Mouse (Mus musculus): ENCODE results near the gene Myh2. TPM values are rescaled to one million over a fixed set of nuclear protein-coding genes. Genes with fewer than 3 reads are reported as not detected.
A peak's percentile ranks its signal among the peaks of the same experiment; 100 is the strongest.

The Myh2 gene
- polyA plus RNA-seq (2014; fragmentation: Nextera tagmentation; extraction: Ambion mirVana) = not detected in 2 replicates

DNA sequence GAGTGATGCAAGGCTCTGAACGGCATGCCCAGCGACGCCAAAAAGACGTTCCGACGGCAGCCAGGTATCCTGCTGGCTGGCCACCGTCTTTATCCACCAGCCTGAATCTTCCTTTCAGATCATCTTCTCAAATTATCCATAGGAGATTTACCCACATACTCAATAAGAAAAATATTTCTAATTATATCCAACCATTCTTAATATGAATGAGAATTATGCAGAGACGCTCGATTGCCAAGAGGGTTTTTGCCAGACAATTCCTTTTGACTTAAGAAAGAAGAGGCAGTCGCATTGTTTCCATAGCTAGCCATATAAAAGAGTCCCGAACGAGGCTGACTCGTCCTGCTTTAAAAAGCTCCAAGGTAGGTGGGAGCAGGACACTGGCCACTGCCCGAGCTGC lies at the start of gene Myh2:
Myh2 (plus strand) TSS at position 301 of the 400 bp plus-strand sequence.
- 76% methylated on average over 14 of the region's 14 CpGs for WGBS
- DNase-seq (ENCODE audit: low spot score, missing footprints) (no peak), ATAC-seq (ENCODE audit: low FRiP score) (no peak)
- H3K4me3 ChIP-seq (ENCODE audit: low read depth, low read length) = no peak within 1 kb of the TSS
- no peaks in the 10 kb centered on the region for H3K27me3 ChIP-seq (ENCODE audit: control insufficient read depth, insufficient read depth, low read length)
- H3K4me2 ChIP-seq = no peak within 1 kb of the TSS
- no peak within 1 kb of the TSS for H3K27ac ChIP-seq (ENCODE audit: low read depth, low read length)
- no peaks in the 10 kb centered on the region for H3K9me3 ChIP-seq (ENCODE audit: control insufficient read depth, low read length)
- no peaks in the 10 kb centered on the region for H3K36me3 ChIP-seq (ENCODE audit: control insufficient read depth, insufficient read depth, low read length)
- H3K4me1 ChIP-seq (ENCODE audit: control insufficient read depth, insufficient read depth, low read length) = no peaks in the 10 kb centered on the region
- no peak within 1 kb of the TSS for H3K9ac ChIP-seq (ENCODE audit: low read length)

DNA sequence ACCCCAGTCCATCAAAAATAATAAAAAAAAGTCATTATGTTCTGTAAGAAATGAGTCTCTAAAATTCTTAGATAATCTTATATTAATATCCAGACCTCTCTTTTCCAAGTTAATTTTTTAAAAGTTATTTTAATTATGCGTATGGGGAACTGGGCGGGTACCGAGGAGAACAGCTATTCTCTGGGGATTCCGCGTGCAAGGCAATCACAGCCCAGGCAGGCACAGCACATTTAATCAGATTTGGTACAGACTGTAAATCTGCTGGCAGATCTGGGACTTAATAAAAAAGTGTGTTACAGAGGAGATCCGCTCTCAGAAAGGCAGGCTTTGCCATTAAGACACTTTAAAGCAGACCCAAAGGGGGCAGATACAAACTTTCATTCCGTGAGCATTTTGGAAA lies 45.9 kb upstream of the Myh2 start:
- ATAC-seq (ENCODE audit: low FRiP score) (no peak), DNase-seq (ENCODE audit: low spot score, missing footprints) (peak; percentile 35)
- Histone ChIP-seq H3K9me3 (ENCODE audit: control insufficient read depth, low read length) (no peaks in the 10 kb centered on the region), H3K27me3 (ENCODE audit: control insufficient read depth, insufficient read depth, low read length) (no peaks in the 10 kb centered on the region), H3K9ac (ENCODE audit: low read length) (no peak overlapping the region), H3K36me3 (ENCODE audit: control insufficient read depth, insufficient read depth, low read length) (no peaks in the 10 kb centered on the region), H3K4me2 (no peak overlapping the region), H3K4me3 (ENCODE audit: low read depth, low read length) (no peak overlapping the region), H3K4me1 (ENCODE audit: control insufficient read depth, insufficient read depth, low read length) (no peaks in the 10 kb centered on the region), H3K27ac (ENCODE audit: low read depth, low read length) (no peak overlapping the region)
- WGBS = 89% methylated on average over 7 of the region's 7 CpGs

DNA sequence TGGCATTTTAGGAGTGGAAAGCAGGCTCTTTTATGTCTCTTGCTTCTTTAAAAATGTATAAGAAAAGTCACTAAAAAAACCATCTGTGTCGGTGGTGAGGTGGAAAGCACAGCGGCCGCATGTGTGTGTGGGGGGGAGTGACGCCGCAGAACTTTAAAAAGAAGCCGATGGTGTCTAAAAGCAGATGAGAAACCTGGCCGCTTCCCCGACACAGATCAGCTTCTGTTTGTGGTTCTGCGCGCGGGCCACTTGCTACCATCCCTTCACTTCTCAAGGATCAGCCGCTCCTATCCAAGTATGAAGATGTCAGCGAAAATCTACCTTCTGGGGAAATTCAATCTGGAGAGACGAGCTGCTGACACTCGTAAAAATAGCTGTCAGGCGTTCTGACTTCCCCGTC lies 45.5 kb upstream of the Myh2 start:
- 79% methylated on average over 17 of the region's 17 CpGs for WGBS
- Histone ChIP-seq H3K9me3 (ENCODE audit: control insufficient read depth, low read length) (no peaks in the 10 kb centered on the region), H3K9ac (ENCODE audit: low read length) (no peak overlapping the region), H3K4me1 (ENCODE audit: control insufficient read depth, insufficient read depth, low read length) (no peaks in the 10 kb centered on the region), H3K36me3 (ENCODE audit: control insufficient read depth, insufficient read depth, low read length) (no peaks in the 10 kb centered on the region), H3K27ac (ENCODE audit: low read depth, low read length) (no peak overlapping the region), H3K27me3 (ENCODE audit: control insufficient read depth, insufficient read depth, low read length) (no peaks in the 10 kb centered on the region), H3K4me2 (no peak overlapping the region), H3K4me3 (ENCODE audit: low read depth, low read length) (no peak overlapping the region)
- ATAC-seq (ENCODE audit: low FRiP score) = no peak
- DNase-seq (ENCODE audit: low spot score, missing footprints) = peak; percentile 39

DNA sequence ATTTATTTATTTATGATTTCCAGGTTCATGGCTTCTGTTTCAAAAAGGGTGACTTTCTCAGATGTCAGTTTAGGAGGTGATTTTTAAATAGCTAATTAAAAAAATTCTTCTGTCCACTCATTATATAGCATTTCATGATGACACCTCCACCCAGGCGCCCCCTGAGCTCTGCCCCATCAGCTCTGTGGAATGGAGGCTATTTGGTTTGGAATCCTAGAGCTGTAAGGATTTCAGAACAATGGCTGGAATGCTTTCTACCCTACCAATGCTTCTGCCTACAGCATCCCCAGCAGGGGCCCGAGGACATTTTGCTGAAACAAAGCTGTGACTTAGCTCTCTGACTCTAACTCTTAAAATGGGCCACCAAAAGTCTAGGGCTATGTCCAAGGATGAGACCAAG lies 37.3 kb upstream of the Myh2 start:
- Histone ChIP-seq H3K4me2 (no peak overlapping the region), H3K4me3 (ENCODE audit: low read depth, low read length) (no peak overlapping the region), H3K9me3 (ENCODE audit: control insufficient read depth, low read length) (no peaks in the 10 kb centered on the region), H3K4me1 (ENCODE audit: control insufficient read depth, insufficient read depth, low read length) (no peaks in the 10 kb centered on the region), H3K27ac (ENCODE audit: low read depth, low read length) (no peak overlapping the region), H3K9ac (ENCODE audit: low read length) (no peak overlapping the region), H3K27me3 (ENCODE audit: control insufficient read depth, insufficient read depth, low read length) (no peaks in the 10 kb centered on the region), H3K36me3 (ENCODE audit: control insufficient read depth, insufficient read depth, low read length) (no peaks in the 10 kb centered on the region)
- ATAC-seq (ENCODE audit: low FRiP score) (no peak), DNase-seq (ENCODE audit: low spot score, missing footprints) (no peak)
- WGBS = 80% methylated on average over 2 of the region's 2 CpGs

DNA sequence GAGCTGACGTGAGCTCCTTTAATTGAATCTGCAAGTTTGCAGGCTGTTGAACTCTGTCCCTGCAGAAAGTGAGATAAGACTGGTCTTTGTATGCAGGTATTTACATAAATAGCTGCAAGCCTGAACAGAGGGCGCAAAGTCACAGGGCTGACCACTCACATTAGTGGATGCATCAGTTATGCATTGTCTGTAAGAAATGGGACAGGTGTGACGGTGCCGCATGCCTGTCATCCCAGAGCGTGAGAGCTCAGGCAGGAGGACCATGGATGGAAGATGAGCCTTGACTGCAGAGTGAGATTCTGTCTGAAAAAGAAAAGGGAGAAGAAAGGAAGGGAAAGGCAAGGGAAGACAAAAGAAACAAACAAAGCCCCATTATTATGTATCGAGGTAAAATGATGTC lies 36.2 kb upstream of the Myh2 start:
- Histone ChIP-seq H3K9me3 (ENCODE audit: control insufficient read depth, low read length) (no peaks in the 10 kb centered on the region), H3K36me3 (ENCODE audit: control insufficient read depth, insufficient read depth, low read length) (no peaks in the 10 kb centered on the region), H3K27ac (ENCODE audit: low read depth, low read length) (no peak overlapping the region), H3K9ac (ENCODE audit: low read length) (no peak overlapping the region), H3K4me2 (no peak overlapping the region), H3K4me1 (ENCODE audit: control insufficient read depth, insufficient read depth, low read length) (no peaks in the 10 kb centered on the region), H3K4me3 (ENCODE audit: low read depth, low read length) (no peak overlapping the region), H3K27me3 (ENCODE audit: control insufficient read depth, insufficient read depth, low read length) (no peaks in the 10 kb centered on the region)
- ATAC-seq (ENCODE audit: low FRiP score) = no peak
- no peak for DNase-seq (ENCODE audit: low spot score, missing footprints)
- WGBS = 77% methylated on average over 6 of the region's 6 CpGs

- Histone ChIP-seq H3K27me3 (ENCODE audit: control insufficient read depth, insufficient read depth, low read length) (no peaks in the 10 kb centered on the region), H3K4me3 (ENCODE audit: low read depth, low read length) (no peak overlapping the region), H3K9me3 (ENCODE audit: control insufficient read depth, low read length) (no peaks in the 10 kb centered on the region), H3K9ac (ENCODE audit: low read length) (no peak overlapping the region), H3K27ac (ENCODE audit: low read depth, low read length) (no peak overlapping the region), H3K36me3 (ENCODE audit: control insufficient read depth, insufficient read depth, low read length) (no peaks in the 10 kb centered on the region), H3K4me1 (ENCODE audit: control insufficient read depth, insufficient read depth, low read length) (no peaks in the 10 kb centered on the region), H3K4me2 (no peak overlapping the region)
- 91% methylated on average over 2 of the region's 2 CpGs for WGBS
- DNase-seq (ENCODE audit: low spot score, missing footprints) = no peak
- no peak for ATAC-seq (ENCODE audit: low FRiP score)
Measured at GRCm38 (mm10) chr11:67135532-67135931, 35.3 kb upstream of the Myh2 start.

DNA sequence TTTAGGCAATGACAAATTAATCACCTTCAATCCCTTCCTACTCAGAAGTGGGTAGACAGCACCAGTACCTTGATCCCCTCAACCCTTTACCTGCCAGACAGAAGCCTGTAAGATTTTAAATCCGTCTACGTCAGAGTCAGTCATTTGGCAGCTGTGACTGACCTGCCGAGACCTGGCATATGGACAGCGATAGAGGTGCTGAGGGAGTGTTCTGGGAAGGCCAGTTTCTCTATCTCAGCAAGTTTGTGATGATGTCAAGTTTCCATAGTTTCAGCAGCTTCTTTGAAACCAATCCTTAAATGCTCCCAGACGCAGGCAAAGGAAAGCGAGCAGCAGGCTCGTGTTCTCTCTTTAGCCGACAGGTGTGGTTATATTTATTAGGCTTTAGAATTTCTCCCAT lies 31.3 kb upstream of the Myh2 start:
- no peaks in the 10 kb centered on the region for H3K9me3 ChIP-seq (ENCODE audit: control insufficient read depth, low read length)
- ATAC-seq (ENCODE audit: low FRiP score) (no peak), DNase-seq (ENCODE audit: low spot score, missing footprints) (no peak)
- H3K27me3 ChIP-seq (ENCODE audit: control insufficient read depth, insufficient read depth, low read length) = no peaks in the 10 kb centered on the region
- H3K4me1 ChIP-seq (ENCODE audit: control insufficient read depth, insufficient read depth, low read length) = no peaks in the 10 kb centered on the region
- no peak overlapping the region for H3K9ac ChIP-seq (ENCODE audit: low read length)
- H3K4me3 ChIP-seq (ENCODE audit: low read depth, low read length) = no peak overlapping the region
- H3K27ac ChIP-seq (ENCODE audit: low read depth, low read length) = no peak overlapping the region
- 91% methylated on average over 8 of the region's 8 CpGs for WGBS
- no peak overlapping the region for H3K4me2 ChIP-seq
- no peaks in the 10 kb centered on the region for H3K36me3 ChIP-seq (ENCODE audit: control insufficient read depth, insufficient read depth, low read length)

DNA sequence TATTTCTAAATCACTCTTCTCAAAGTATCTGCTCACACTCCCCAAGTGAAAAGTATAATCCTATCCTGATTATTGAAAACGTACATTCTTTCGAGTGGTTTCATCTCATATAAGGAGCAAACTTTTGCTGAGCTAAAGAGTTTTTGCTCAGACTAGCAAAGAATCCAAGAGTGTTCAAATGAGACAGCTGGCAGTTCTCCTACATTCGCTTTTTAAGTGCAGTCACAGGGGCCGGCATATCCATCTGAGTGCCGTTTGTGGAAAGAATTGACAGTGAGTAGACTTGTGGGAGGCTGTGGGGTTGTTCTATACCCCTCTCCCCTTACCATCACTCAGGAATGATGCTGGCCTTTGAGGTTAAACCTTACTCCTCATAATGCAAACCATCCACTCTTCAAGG lies 30.7 kb upstream of the Myh2 start:
- Histone ChIP-seq H3K9ac (ENCODE audit: low read length) (no peak overlapping the region), H3K36me3 (ENCODE audit: control insufficient read depth, insufficient read depth, low read length) (no peaks in the 10 kb centered on the region), H3K4me1 (ENCODE audit: control insufficient read depth, insufficient read depth, low read length) (no peaks in the 10 kb centered on the region), H3K9me3 (ENCODE audit: control insufficient read depth, low read length) (no peaks in the 10 kb centered on the region), H3K4me3 (ENCODE audit: low read depth, low read length) (no peak overlapping the region), H3K27ac (ENCODE audit: low read depth, low read length) (no peak overlapping the region), H3K4me2 (no peak overlapping the region), H3K27me3 (ENCODE audit: control insufficient read depth, insufficient read depth, low read length) (no peaks in the 10 kb centered on the region)
- ATAC-seq (ENCODE audit: low FRiP score) = no peak
- 85% methylated on average over 5 of the region's 5 CpGs for WGBS
- DNase-seq (ENCODE audit: low spot score, missing footprints) = no peak

DNA sequence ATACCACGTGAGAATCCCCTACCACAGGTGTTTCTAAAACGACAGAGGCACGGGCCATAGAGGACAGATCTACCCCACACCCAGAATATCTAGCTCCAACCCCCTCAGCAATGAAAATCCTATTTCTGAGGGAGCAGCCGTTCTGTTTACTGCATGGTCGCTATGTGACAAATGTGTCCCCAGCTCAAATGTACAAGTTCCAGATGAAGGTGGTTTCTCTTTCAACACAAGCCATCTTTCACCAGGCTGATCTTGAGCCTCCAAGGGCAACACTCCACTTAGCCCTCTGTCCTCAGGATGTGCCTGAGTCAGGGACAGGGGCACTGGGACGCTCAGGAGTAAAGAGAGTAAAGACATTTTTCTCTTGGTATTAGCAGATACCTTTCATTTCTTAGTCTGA lies 29.8 kb upstream of the Myh2 start:
- Histone ChIP-seq H3K4me3 (ENCODE audit: low read depth, low read length) (no peak overlapping the region), H3K27ac (ENCODE audit: low read depth, low read length) (no peak overlapping the region), H3K27me3 (ENCODE audit: control insufficient read depth, insufficient read depth, low read length) (no peaks in the 10 kb centered on the region), H3K36me3 (ENCODE audit: control insufficient read depth, insufficient read depth, low read length) (no peaks in the 10 kb centered on the region), H3K9me3 (ENCODE audit: control insufficient read depth, low read length) (no peaks in the 10 kb centered on the region), H3K4me2 (no peak overlapping the region), H3K4me1 (ENCODE audit: control insufficient read depth, insufficient read depth, low read length) (no peaks in the 10 kb centered on the region), H3K9ac (ENCODE audit: low read length) (no peak overlapping the region)
- DNase-seq (ENCODE audit: low spot score, missing footprints) (no peak), ATAC-seq (ENCODE audit: low FRiP score) (no peak)
- WGBS = 87% methylated on average over 6 of the region's 6 CpGs

DNA sequence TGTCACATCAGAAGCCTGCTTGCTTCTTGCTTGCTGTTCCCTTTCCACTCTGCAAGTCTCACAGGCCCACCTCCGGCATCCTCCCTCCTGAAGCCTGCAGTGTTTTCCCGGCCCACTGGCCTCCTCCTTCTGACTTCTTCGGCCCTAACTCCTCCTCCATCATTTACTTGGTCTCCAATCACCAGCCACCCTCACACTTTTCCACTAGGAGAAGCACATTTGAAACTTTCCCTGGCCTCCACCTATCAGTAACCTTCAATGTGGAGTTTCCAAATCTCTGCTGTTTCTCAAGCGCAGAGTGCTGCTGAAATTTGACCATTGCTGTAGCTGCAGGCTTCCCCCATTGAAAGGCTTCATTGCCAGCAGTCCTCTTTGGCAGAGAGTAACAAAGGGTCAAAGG lies 28.8 kb upstream of the Myh2 start:
- Histone ChIP-seq H3K4me2 (no peak overlapping the region), H3K4me3 (ENCODE audit: low read depth, low read length) (no peak overlapping the region)

More for the DNA sequence above, 28.8 kb upstream of the Myh2 start:
- no peaks in the 10 kb centered on the region for H3K4me1 ChIP-seq (ENCODE audit: control insufficient read depth, insufficient read depth, low read length)
- H3K27me3 ChIP-seq (ENCODE audit: control insufficient read depth, insufficient read depth, low read length) = no peaks in the 10 kb centered on the region
- no peaks in the 10 kb centered on the region for H3K36me3 ChIP-seq (ENCODE audit: control insufficient read depth, insufficient read depth, low read length)
- WGBS = 56% methylated on average over 4 of the region's 4 CpGs
- no peak overlapping the region for H3K9ac ChIP-seq (ENCODE audit: low read length)
- DNase-seq (ENCODE audit: low spot score, missing footprints) = no peak
- H3K9me3 ChIP-seq (ENCODE audit: control insufficient read depth, low read length) = no peaks in the 10 kb centered on the region
- H3K27ac ChIP-seq (ENCODE audit: low read depth, low read length) = no peak overlapping the region
- ATAC-seq (ENCODE audit: low FRiP score) = no peak
